Mouse (Mus musculus) C2C12 (cell line): ENCODE data around the gene Olfr1392. TPM values are rescaled to one million over a fixed set of nuclear protein-coding genes. Genes with fewer than 3 reads are reported as not detected.

Source experiments
- H3K27me3 ChIP-seq: one replicate; pipeline ENCODE4 v1.6.1; 2011; ENCODE audit not compliant: control insufficient read depth, insufficient read depth, insufficient read length
- H3K36me3 ChIP-seq: one replicate; pipeline ENCODE4 v1.6.1; 2011; ENCODE audit not compliant: control insufficient read depth, insufficient read depth
- H3K4me3 ChIP-seq: one replicate; pipeline ENCODE4 v1.5.1; 2011; ENCODE audit warnings: mild to moderate bottlenecking, control low read depth; ENCODE audit not compliant: poor library complexity, insufficient read depth, severe bottlenecking
- H3K79me2 ChIP-seq: one replicate; pipeline ENCODE4 v1.6.1; 2011; ENCODE audit not compliant: control insufficient read depth, insufficient read depth
- H3K79me3 ChIP-seq: one replicate; pipeline ENCODE4 v1.6.1; 2011; ENCODE audit warnings: low read depth, control low read depth
- H3ac ChIP-seq: one replicate; pipeline ENCODE3; 2011; ENCODE audit warnings: low read depth; ENCODE audit not compliant: control insufficient read depth, insufficient read length
- CEBPB ChIP-seq: IDR thresholded peaks from one replicate; pipeline ENCODE4 v1.6.1; 2011; ENCODE audit warnings: low read depth, mild to moderate bottlenecking, control low read depth, moderate library complexity
- CTCF ChIP-seq: IDR thresholded peaks from one replicate; pipeline ENCODE4 v1.5.1; 2011; ENCODE audit not compliant: control insufficient read depth, insufficient read depth, insufficient read length
- FOSL1 ChIP-seq: IDR thresholded peaks from one replicate; pipeline ENCODE4 v1.8.0; 2011; ENCODE audit warnings: mild to moderate bottlenecking, low read length; ENCODE audit not compliant: poor library complexity, insufficient read depth, severe bottlenecking
- MAX ChIP-seq: IDR thresholded peaks from one replicate; pipeline ENCODE4 v1.6.1; 2011; ENCODE audit warnings: mild to moderate bottlenecking, control low read depth
- MYOD1 ChIP-seq: IDR thresholded peaks from one replicate; pipeline ENCODE4 v1.6.1; 2011; ENCODE audit warnings: low read depth; ENCODE audit not compliant: control insufficient read depth, insufficient read length
- MYOG ChIP-seq: IDR thresholded peaks from one replicate; pipeline ENCODE4 v1.6.1; 2011; ENCODE audit not compliant: control insufficient read depth, insufficient read length; ENCODE audit errors: extremely low read depth
- USF1 ChIP-seq: IDR thresholded peaks from one replicate; pipeline ENCODE4 v1.6.1; 2011; ENCODE audit warnings: low read depth, mild to moderate bottlenecking, control low read depth, moderate library complexity
- polyA plus RNA-seq: library from polyadenylated mRNA; unstranded; fragments of >200 nt; fragmentation: generic; extraction: Trizol; gene quantifications from one replicate; pipeline ENCODE4 v1.2.1, GENCODE M21; 2012; ENCODE audit warnings: missing spikeins

Olfr1392 gene
- polyA plus RNA-seq, 1 experiment: not detected

DNA sequence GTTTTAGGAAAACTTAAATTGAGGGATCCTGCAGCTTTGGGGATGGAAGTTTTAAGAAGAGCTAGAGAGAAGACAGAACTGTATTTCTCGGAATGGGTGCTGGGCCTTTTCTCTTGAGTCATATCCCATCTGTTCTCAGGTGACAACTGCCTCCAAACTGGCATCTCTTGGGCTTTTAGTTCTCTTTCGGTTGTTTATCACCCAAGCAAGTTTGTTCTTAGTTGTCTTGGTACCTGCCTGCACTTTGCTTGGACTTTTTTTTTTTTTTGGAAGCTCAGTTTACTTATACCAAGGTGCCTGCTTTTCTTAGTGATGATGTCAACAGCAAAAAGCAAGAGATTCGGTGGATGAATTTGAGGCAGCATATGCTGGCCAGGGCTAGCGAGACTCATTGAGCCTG lies 38.6 kb upstream of the Olfr1392 start:
- Histone ChIP-seq H3K36me3 (peaks cover under 1% of the 10 kb centered on the region), H3K79me3 (peaks cover 9% of the 10 kb centered on the region), H3K27me3 (no peaks in the 10 kb centered on the region), H3K79me2 (peaks cover 18% of the 10 kb centered on the region), H3K4me3 (no peak overlapping the region), H3ac (no peak overlapping the region)
- TF ChIP-seq MAX: no peak
- TF ChIP-seq CTCF: no peak
- TF ChIP-seq USF1: no peak
- no peak for TF ChIP-seq CEBPB
- TF ChIP-seq MYOG: no peak
- no peak for TF ChIP-seq MYOD1
- TF ChIP-seq FOSL1: no peak

- TF ChIP-seq MYOD1 (no peak), FOSL1 (no peak), CEBPB (no peak), USF1 (no peak), MAX (no peak), CTCF (no peak), MYOG (no peak)
These were observed 37.8 kb upstream of the Olfr1392 start for GRCm38 (mm10) chr11:49247255-49247654.

GRCm38 (mm10) chr11:49248226-49248973 lies 36.7 kb upstream of the Olfr1392 start:
- Histone ChIP-seq H3K27me3 (no peaks in the 10 kb centered on the region), H3K4me3 (no peak overlapping the region), H3ac (no peak overlapping the region), H3K36me3 (peaks cover 19% of the 10 kb centered on the region), H3K79me3 (peaks cover 24% of the 10 kb centered on the region), H3K79me2 (peaks cover 37% of the 10 kb centered on the region)
- no peak for TF ChIP-seq CEBPB
- no peak for TF ChIP-seq MYOG
- TF ChIP-seq MYOD1: no peak
- no peak for TF ChIP-seq MAX
- TF ChIP-seq USF1: no peak
- no peak for TF ChIP-seq CTCF
- no peak for TF ChIP-seq FOSL1

More at GRCm38 (mm10) chr11:49247255-49247654, 37.8 kb upstream of the Olfr1392 start:
- H3K4me3 ChIP-seq: no peak overlapping the region
- no peaks in the 10 kb centered on the region for H3K27me3 ChIP-seq
- peaks cover 8% of the 10 kb centered on the region for H3K36me3 ChIP-seq
- H3K79me3 ChIP-seq: peaks cover 16% of the 10 kb centered on the region
- H3ac ChIP-seq: no peak overlapping the region
- H3K79me2 ChIP-seq: peaks cover 25% of the 10 kb centered on the region

DNA sequence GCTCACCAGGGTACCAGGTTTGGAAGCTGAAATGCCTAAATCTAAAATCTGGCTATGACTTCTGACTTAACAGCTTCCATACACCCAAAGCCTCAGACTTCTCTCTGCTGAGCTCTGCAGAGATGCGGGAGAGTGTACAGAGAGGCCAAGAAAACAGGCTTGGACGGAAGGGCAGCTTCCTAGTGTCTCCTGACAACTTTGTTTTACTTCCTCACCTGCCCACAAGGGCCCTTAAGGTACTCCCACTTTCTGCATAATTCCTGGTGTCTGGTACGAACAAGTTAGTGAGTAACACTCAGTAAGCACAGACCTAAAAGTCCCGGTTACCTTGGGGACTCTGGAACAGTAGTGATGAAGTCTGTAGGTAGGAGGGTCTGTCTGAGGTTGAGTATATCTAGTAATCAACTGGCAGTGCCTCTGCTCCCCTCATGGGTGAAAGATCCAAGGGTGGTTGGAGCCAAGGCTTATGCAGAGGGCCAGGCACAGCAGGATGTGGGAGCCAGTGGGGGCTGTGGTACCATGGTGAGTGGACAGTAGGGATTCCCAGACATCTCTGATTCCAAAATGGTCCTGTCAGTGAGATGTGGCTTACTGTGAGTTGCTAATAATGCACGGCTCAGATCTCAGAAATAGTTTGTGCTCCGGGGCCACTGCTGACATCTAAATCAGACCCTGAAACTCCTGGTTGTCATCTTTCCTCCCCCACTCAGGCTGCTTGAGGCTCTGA lies 35.9 kb upstream of the Olfr1392 start:
- H3K27me3 ChIP-seq: no peaks in the 10 kb centered on the region
- H3ac ChIP-seq: no peak overlapping the region
- peaks cover 29% of the 10 kb centered on the region for H3K79me3 ChIP-seq
- peaks cover 44% of the 10 kb centered on the region for H3K79me2 ChIP-seq
- no peak for TF ChIP-seq CTCF
- no peak for TF ChIP-seq CEBPB
- no peak for TF ChIP-seq MAX
- TF ChIP-seq MYOD1: no peak
- TF ChIP-seq FOSL1: no peak
- H3K36me3 ChIP-seq: peaks cover 26% of the 10 kb centered on the region
- no peak overlapping the region for H3K4me3 ChIP-seq

GRCm38 (mm10) chr11:49249811-49250421 lies 35.2 kb upstream of the Olfr1392 start:
- TF ChIP-seq FOSL1: no peak
- no peak for TF ChIP-seq USF1
- TF ChIP-seq MYOG: no peak
- Histone ChIP-seq H3K36me3 (peaks cover 34% of the 10 kb centered on the region), H3K79me2 (peaks cover 52% of the 10 kb centered on the region)

More at GRCm38 (mm10) chr11:49249811-49250421, 35.2 kb upstream of the Olfr1392 start:
- Histone ChIP-seq H3K27me3 (no peaks in the 10 kb centered on the region), H3K4me3 (peak overlapping the region; percentile 68), H3ac (peak overlapping the region; percentile 53), H3K79me3 (peaks cover 29% of the 10 kb centered on the region)
